In the genomic region with DNA sequence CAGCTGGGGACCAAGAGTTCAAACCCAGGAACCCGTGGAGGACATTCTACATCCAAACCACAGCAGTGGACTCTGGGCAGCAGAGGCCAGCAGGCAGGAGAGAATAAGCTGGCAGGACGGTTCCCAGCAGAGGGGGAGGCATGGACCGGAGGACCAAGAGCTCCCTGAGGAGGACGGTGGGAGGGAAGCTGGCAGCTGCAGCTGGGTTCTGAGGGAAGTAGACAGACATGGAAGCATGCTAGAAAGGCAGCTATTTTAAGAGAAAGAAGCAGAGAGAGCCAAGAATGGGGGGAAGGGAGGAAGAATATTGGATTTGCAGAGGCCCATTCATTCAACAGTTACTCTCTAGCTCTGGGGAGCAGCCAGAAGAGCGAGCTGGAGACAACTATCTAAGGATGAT, we compare ENCODE assay signal across 8 mouse cellular contexts. TPM values are rescaled to one million over a fixed set of nuclear protein-coding genes. Genes with fewer than 3 reads are reported as not detected.
DNase-seq lines count a peak whose midpoint lies in the region; ATAC-seq lines count a peak whose summit lies in the region.

No protein-coding gene starts in this region.

- H3K27me3 ChIP-seq in stomach, embryonic 15.5 days (replicated peaks), result no peaks in the 10 kb centered on the region

- DNase-seq in adrenal gland, postnatal 10 days, result peak; percentile 37
- DNase-seq in adrenal gland, adult (ENCODE audit: inconsistent age in 2 of 2, low spot score in 1 of 2), result no peak
- peak; percentile 64 for DNase-seq in lung, postnatal 10 days
- no peak for DNase-seq in lung, postnatal 14 days
- DNase-seq in layer of hippocampus, adult 8-10 months (ENCODE audit: low spot score in 2 of 2), result peak; percentile 14 to 43
- DNase-seq in kidney, postnatal 25 days, result no peak
- DNase-seq in spleen, postnatal 10 days (ENCODE audit: low spot score in 2 of 2), result no peak

- H3K27ac ChIP-seq in stomach, embryonic 15.5 days, result peak overlapping the region; percentile 18; the same call in 1 of the 2 replicates

- WGBS in stomach, embryonic 15.5 days, result 46% methylated on average over 5 of the region's 5 CpGs

- no peaks in the 10 kb centered on the region for H3K9me3 ChIP-seq in stomach, embryonic 15.5 days

- no peak overlapping the region for H3K9ac ChIP-seq in stomach, embryonic 15.5 days

- peak; percentile 43; the same call in 1 of the 2 replicates for ATAC-seq in stomach, embryonic 15.5 days (ENCODE audit: insufficient read depth, low FRiP score, low read depth)

- H3K36me3 ChIP-seq in stomach, embryonic 15.5 days, result no peaks in the 10 kb centered on the region

- H3K4me3 ChIP-seq in stomach, embryonic 15.5 days (replicated peaks), result no peak overlapping the region

- peaks cover 10% of the 10 kb centered on the region for H3K4me1 ChIP-seq in stomach, embryonic 15.5 days

- H3K4me2 ChIP-seq in stomach, embryonic 15.5 days, result no peak overlapping the region

RNA-seq across cellular contexts. Expression of a gene that starts 47.1 kb away (rescaled TPM):
- total RNA-seq in adrenal gland, postnatal 10 days (2021), result 10 to 100 TPM; 31.7 to 33.5 TPM
- 10 to 100 TPM in 1 of 4 experiments, 1 to 10 TPM in 3; 6.2 to 10.1 (median 7.3) TPM for total RNA-seq in layer of hippocampus, adult 8-10 months (2022)
- polyA plus RNA-seq in stomach, embryonic 15.5 days (2015; fragmentation: Nextera tagmentation; extraction: Ambion mirVana), result 19.8 and 20.5 TPM in 2 replicates

Comparison
In these comparisons a context has a peak if more than half of its experiments do, and no peak if none do; other contexts are left out.
1. DNase-seq: peak in adrenal gland, postnatal 10 days (single experiment), lung, postnatal 10 days (single experiment) and layer of hippocampus, adult 8-10 months (2 of 2); none in adrenal gland, adult (0 of 2), lung, postnatal 14 days (single experiment), kidney, postnatal 25 days (0 of 2) and spleen, postnatal 10 days (0 of 2).